Mouse (Mus musculus): ENCODE results near the gene Cox20. TPM values are rescaled to one million over a fixed set of nuclear protein-coding genes. Genes with fewer than 3 reads are reported as not detected.
A peak's percentile ranks its signal among the peaks of the same experiment; 100 is the strongest.
"Not testable (repeated sequence)": the region's sequence is repeated elsewhere in the genome, so short reads cannot be mapped to it uniquely, and the experiment has no call there.

Gene Cox20
- polyA plus RNA-seq, 1 experiment from 2014 or later = 124 TPM

GRCm38 (mm10) chr1:178338318-178338641, 19.4 kb downstream of the Cox20 start:
- H3K27ac ChIP-seq = peak overlapping the region; percentile 100
- no peaks in the 10 kb centered on the region for H3K9me3 ChIP-seq
- H3K4me3 ChIP-seq = peak overlapping the region; percentile 93
- H3K27me3 ChIP-seq = no peaks in the 10 kb centered on the region
- ATAC-seq (ENCODE audit: borderline replicate concordance, extremely low read depth, low FRiP score, low TSS enrichment) = no peak
- peak overlapping the region; percentile 55 for H3K4me2 ChIP-seq
- H3K36me3 ChIP-seq = peaks cover 13% of the 10 kb centered on the region
- H3K4me1 ChIP-seq = peaks cover 13% of the 10 kb centered on the region
- 11% methylated on average over 6 of the region's 6 CpGs for WGBS
- peak overlapping the region; percentile 80 for H3K9ac ChIP-seq

GRCm38 (mm10) chr1:178340213-178340612, 21.3 kb downstream of the Cox20 start:
- no peak overlapping the region for H3K4me2 ChIP-seq

GRCm38 (mm10) chr1:178341435-178341834, 22.5 kb downstream of the Cox20 start:
- no peak overlapping the region for H3K4me2 ChIP-seq
- H3K27me3 ChIP-seq = no peaks in the 10 kb centered on the region
- no peak overlapping the region for H3K9ac ChIP-seq
- no peak overlapping the region for H3K27ac ChIP-seq
- WGBS = 78% methylated on average over 3 of the region's 3 CpGs
- H3K4me3 ChIP-seq = no peak overlapping the region
- no peaks in the 10 kb centered on the region for H3K9me3 ChIP-seq
- no peaks in the 10 kb centered on the region for H3K36me3 ChIP-seq
- no peak for ATAC-seq (ENCODE audit: borderline replicate concordance, extremely low read depth, low FRiP score, low TSS enrichment)
- 0 out of 2 replicates have a peak, but pooled peaks cover 3% of the 10 kb centered on the region for H3K4me1 ChIP-seq

More at GRCm38 (mm10) chr1:178340213-178340612, 21.3 kb downstream of the Cox20 start:
- 92% methylated on average over 2 of the region's 2 CpGs for WGBS
- ATAC-seq (ENCODE audit: borderline replicate concordance, extremely low read depth, low FRiP score, low TSS enrichment) = no peak
- no peaks in the 10 kb centered on the region for H3K27me3 ChIP-seq
- no peak overlapping the region for H3K9ac ChIP-seq
- H3K27ac ChIP-seq = no peak overlapping the region
- no peak overlapping the region for H3K4me3 ChIP-seq
- no peaks in the 10 kb centered on the region for H3K9me3 ChIP-seq
- 0 out of 2 replicates have a peak, but pooled peaks cover 3% of the 10 kb centered on the region for H3K4me1 ChIP-seq
- 0 out of 2 replicates have a peak, but pooled peaks cover under 1% of the 10 kb centered on the region for H3K36me3 ChIP-seq

GRCm38 (mm10) chr1:178342063-178342462, 23.1 kb downstream of the Cox20 start:
- H3K4me1 ChIP-seq = 0 out of 2 replicates have a peak, but pooled peaks cover 3% of the 10 kb centered on the region

GRCm38 (mm10) chr1:178342612-178343011, 23.7 kb downstream of the Cox20 start:
- no peak for ATAC-seq (ENCODE audit: borderline replicate concordance, extremely low read depth, low FRiP score, low TSS enrichment)
- Histone ChIP-seq H3K4me1 (0 out of 2 replicates have a peak, but pooled peaks cover 3% of the 10 kb centered on the region), H3K27ac (no peak overlapping the region), H3K36me3 (no peaks in the 10 kb centered on the region), H3K4me3 (no peak overlapping the region), H3K4me2 (no peak overlapping the region), H3K9ac (no peak overlapping the region), H3K9me3 (no peaks in the 10 kb centered on the region), H3K27me3 (no peaks in the 10 kb centered on the region)
- WGBS = 73% methylated on average over 5 of the region's 5 CpGs

More at GRCm38 (mm10) chr1:178342063-178342462, 23.1 kb downstream of the Cox20 start:
- Histone ChIP-seq H3K27me3 (no peaks in the 10 kb centered on the region), H3K9me3 (no peaks in the 10 kb centered on the region), H3K9ac (no peak overlapping the region), H3K36me3 (no peaks in the 10 kb centered on the region), H3K4me3 (no peak overlapping the region), H3K4me2 (no peak overlapping the region), H3K27ac (no peak overlapping the region)
- WGBS = 64% methylated on average over 1 of the region's 1 CpGs
- no peak for ATAC-seq (ENCODE audit: borderline replicate concordance, extremely low read depth, low FRiP score, low TSS enrichment)

- not testable (repeated sequence) for H3K4me3 ChIP-seq; H3K4me2 ChIP-seq; H3K27me3 ChIP-seq; H3K4me1 ChIP-seq; ATAC-seq (ENCODE audit: borderline replicate concordance, extremely low read depth, low FRiP score, low TSS enrichment); H3K36me3 ChIP-seq; H3K9me3 ChIP-seq; H3K9ac ChIP-seq; H3K27ac ChIP-seq
- WGBS = 90% methylated on average over 10 of the region's 10 CpGs
These were observed 25.3 kb downstream of the Cox20 start for GRCm38 (mm10) chr1:178344071-178344805.

GRCm38 (mm10) chr1:178350792-178351191, 31.9 kb downstream of the Cox20 start:
- H3K4me3 ChIP-seq = no peak overlapping the region
- 85% methylated on average over 2 of the region's 2 CpGs for WGBS
- no peak for ATAC-seq (ENCODE audit: borderline replicate concordance, extremely low read depth, low FRiP score, low TSS enrichment)
- no peak overlapping the region for H3K4me2 ChIP-seq
- no peaks in the 10 kb centered on the region for H3K36me3 ChIP-seq
- no peaks in the 10 kb centered on the region for H3K4me1 ChIP-seq
- H3K27ac ChIP-seq = no peak overlapping the region
- H3K27me3 ChIP-seq = no peaks in the 10 kb centered on the region
- no peaks in the 10 kb centered on the region for H3K9me3 ChIP-seq
- H3K9ac ChIP-seq = no peak overlapping the region

GRCm38 (mm10) chr1:178351643-178352042, 32.7 kb downstream of the Cox20 start:
- Histone ChIP-seq H3K9me3 (no peaks in the 10 kb centered on the region), H3K27me3 (no peaks in the 10 kb centered on the region), H3K27ac (no peak overlapping the region), H3K4me3 (no peak overlapping the region), H3K4me2 (no peak overlapping the region), H3K36me3 (no peaks in the 10 kb centered on the region), H3K4me1 (no peaks in the 10 kb centered on the region), H3K9ac (no peak overlapping the region)
- ATAC-seq (ENCODE audit: borderline replicate concordance, extremely low read depth, low FRiP score, low TSS enrichment) = no peak

GRCm38 (mm10) chr1:178354576-178354975, 35.6 kb downstream of the Cox20 start:
- no peak for ATAC-seq (ENCODE audit: borderline replicate concordance, extremely low read depth, low FRiP score, low TSS enrichment)
- Histone ChIP-seq H3K9ac (no peak overlapping the region), H3K27ac (no peak overlapping the region), H3K9me3 (no peaks in the 10 kb centered on the region), H3K36me3 (no peaks in the 10 kb centered on the region), H3K4me2 (no peak overlapping the region), H3K4me3 (no peak overlapping the region), H3K27me3 (no peaks in the 10 kb centered on the region), H3K4me1 (peaks cover 5% of the 10 kb centered on the region; the same call in 1 of the 2 replicates)
- 47% methylated on average over 3 of the region's 3 CpGs for WGBS

GRCm38 (mm10) chr1:178357776-178358710, 39.1 kb downstream of the Cox20 start:
- Histone ChIP-seq H3K36me3 (no peaks in the 10 kb centered on the region), H3K4me1 (peaks cover 5% of the 10 kb centered on the region; the same call in 1 of the 2 replicates), H3K27me3 (no peaks in the 10 kb centered on the region), H3K4me2 (no peak overlapping the region), H3K9ac (no peak overlapping the region), H3K4me3 (no peak overlapping the region), H3K27ac (no peak overlapping the region), H3K9me3 (no peaks in the 10 kb centered on the region)
- whole genome bisulfite sequencing = 54% methylated on average over 12 of the region's 12 CpGs
- no peak for ATAC-seq (ENCODE audit: borderline replicate concordance, extremely low read depth, low FRiP score, low TSS enrichment)

GRCm38 (mm10) chr1:178360264-178360663, 41.3 kb downstream of the Cox20 start:
- Histone ChIP-seq H3K27me3 (no peaks in the 10 kb centered on the region), H3K9ac (no peak overlapping the region), H3K4me2 (no peak overlapping the region), H3K9me3 (no peaks in the 10 kb centered on the region), H3K4me1 (peaks cover 5% of the 10 kb centered on the region; the same call in 1 of the 2 replicates), H3K4me3 (no peak overlapping the region), H3K36me3 (no peaks in the 10 kb centered on the region), H3K27ac (no peak overlapping the region)
- 79% methylated on average over 11 of the region's 11 CpGs for WGBS
- ATAC-seq (ENCODE audit: borderline replicate concordance, extremely low read depth, low FRiP score, low TSS enrichment) = no peak

GRCm38 (mm10) chr1:178360702-178361101, 41.8 kb downstream of the Cox20 start:
- ATAC-seq (ENCODE audit: borderline replicate concordance, extremely low read depth, low FRiP score, low TSS enrichment) = no peak
- 88% methylated on average over 2 of the region's 2 CpGs for whole genome bisulfite sequencing
- H3K27ac ChIP-seq = no peak overlapping the region

More at GRCm38 (mm10) chr1:178360702-178361101, 41.8 kb downstream of the Cox20 start:
- Histone ChIP-seq H3K4me1 (peaks cover 5% of the 10 kb centered on the region; the same call in 1 of the 2 replicates), H3K9me3 (no peaks in the 10 kb centered on the region), H3K36me3 (no peaks in the 10 kb centered on the region), H3K4me2 (no peak overlapping the region), H3K9ac (no peak overlapping the region), H3K27me3 (no peaks in the 10 kb centered on the region), H3K4me3 (no peak overlapping the region)

All from lung, embryonic 15.5 days (tissue).